Mouse (Mus musculus) megakaryocyte, embryonic 14.5 days (primary cell): ENCODE data around the gene Ssh3.

ENCODE experiments used
- FLI1 ChIP-seq: IDR thresholded peaks from 2 replicates; pipeline ENCODE4 v1.6.1; 2012; ENCODE audit warnings: low read length, inconsistent platforms, mixed read lengths
- GATA1 ChIP-seq: IDR thresholded peaks from 3 replicates; pipeline ENCODE4 v1.6.1; 2012; ENCODE audit warnings: mixed read lengths, low read length, inconsistent platforms, borderline replicate concordance

DNA sequence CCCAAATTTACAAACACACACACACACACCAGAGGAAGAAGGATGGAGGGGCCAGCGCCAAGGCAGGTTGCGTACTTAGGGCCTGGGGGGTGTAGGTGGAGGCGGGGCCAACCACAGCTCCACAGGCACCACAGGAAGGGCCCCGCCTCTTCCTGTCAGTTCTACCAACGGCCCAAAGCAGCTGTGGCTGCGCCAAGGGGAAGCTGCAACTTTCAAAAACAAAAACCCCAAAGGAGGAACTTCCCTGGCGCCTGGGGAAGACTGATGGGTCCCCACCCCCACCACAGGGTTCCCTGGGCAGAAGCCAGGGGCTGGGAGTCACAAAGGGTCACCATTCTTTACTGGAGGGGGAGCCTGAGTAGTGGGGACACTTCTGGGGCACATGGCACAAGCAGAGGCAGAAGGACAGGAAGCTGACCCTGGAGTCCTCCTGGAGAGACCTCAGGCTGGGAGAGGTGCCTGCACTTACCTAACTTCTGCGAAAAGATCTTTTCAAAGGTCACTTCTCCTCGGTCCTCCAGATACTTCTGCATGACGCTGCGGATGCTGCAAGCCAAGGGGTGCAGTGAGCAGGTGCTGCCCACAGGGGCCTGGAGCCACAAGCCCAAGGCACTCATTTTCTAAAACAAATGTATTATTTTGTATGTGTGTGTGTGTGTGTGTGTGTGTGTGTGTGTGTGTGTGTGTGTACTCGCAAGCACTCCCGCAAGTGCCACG is 25.6 kb upstream of the Ssh3 start:
- TF ChIP-seq GATA1 (no peak), FLI1 (no peak)
